Mouse (Mus musculus): Measurements from ENCODE around the gene Gsap. TPM values are rescaled to one million over a fixed set of nuclear protein-coding genes. Genes with fewer than 3 reads are reported as not detected.
"Not testable (repeated sequence)": the region's sequence is repeated elsewhere in the genome, so short reads cannot be mapped to it uniquely, and the experiment has no call there.

Gsap gene
- polyA plus RNA-seq, 2 experiments from 2014 or later, result 36.6 to 38.8 TPM

GRCm38 (mm10) chr5:21261202-21261844, 75.3 kb downstream of the Gsap start:
- no peak for ATAC-seq

- no peak for ATAC-seq
Measured at GRCm38 (mm10) chr5:21263202-21264055, 77.4 kb downstream of the Gsap start.

- no peak for ATAC-seq
Measured at GRCm38 (mm10) chr5:21264352-21265021, 78.4 kb downstream of the Gsap start.

GRCm38 (mm10) chr5:21265049-21265448, 79.0 kb downstream of the Gsap start:
- ATAC-seq, result peak; percentile 66

DNA sequence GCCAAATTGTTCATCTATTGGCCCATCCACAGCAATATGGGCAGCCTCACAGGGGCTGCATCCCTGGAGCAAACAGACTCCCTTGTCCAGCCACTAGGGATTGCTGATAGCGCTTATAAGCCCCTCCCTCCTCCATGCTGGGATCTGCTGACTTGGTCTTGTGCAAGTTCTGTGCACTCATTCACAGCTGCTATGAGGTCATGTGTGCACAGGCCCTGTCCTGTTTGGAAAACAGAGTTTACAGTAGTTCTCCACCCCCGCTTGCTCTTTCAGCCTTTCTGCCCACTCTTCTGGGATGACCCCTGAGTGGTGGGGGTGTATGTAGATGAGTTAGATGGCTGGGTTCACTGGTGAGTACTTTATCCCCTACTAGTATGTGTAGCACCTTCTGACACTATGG, 81.0 kb downstream of the Gsap start:
- ATAC-seq, result no peak

GRCm38 (mm10) chr5:21269446-21269845, 83.4 kb downstream of the Gsap start:
- ATAC-seq, result no peak

DNA sequence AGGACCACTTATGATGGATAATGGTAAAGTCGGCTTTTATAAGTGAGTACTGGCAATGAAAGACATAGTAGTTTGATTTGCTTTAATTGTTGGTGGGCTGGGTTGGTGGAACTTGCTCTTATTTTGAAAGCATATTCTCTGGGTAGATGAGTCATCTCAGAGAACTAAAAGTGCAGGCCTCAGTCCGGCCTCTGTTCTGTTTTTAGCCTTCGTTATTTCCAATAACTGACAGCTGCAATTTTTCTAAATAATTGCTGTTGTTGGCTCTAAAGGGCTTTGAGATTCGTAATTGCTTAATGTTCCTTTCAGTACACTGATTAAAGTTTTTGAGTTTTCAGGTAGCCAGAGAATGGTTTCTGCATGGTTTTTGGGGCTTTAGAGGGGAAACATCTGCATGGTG, 84.7 kb downstream of the Gsap start:
- ATAC-seq, result no peak

- ATAC-seq, result no peak
Measured at GRCm38 (mm10) chr5:21271386-21272354, 85.6 kb downstream of the Gsap start.

- ATAC-seq, result not testable (repeated sequence)
Measured at GRCm38 (mm10) chr5:21277685-21278084, 91.6 kb downstream of the Gsap start.

- ATAC-seq, result no peak
Measured at GRCm38 (mm10) chr5:21283356-21284062, 97.5 kb downstream of the Gsap start.

GRCm38 (mm10) chr5:21288658-21289435, 102.8 kb downstream of the Gsap start:
- ATAC-seq, result no peak

DNA sequence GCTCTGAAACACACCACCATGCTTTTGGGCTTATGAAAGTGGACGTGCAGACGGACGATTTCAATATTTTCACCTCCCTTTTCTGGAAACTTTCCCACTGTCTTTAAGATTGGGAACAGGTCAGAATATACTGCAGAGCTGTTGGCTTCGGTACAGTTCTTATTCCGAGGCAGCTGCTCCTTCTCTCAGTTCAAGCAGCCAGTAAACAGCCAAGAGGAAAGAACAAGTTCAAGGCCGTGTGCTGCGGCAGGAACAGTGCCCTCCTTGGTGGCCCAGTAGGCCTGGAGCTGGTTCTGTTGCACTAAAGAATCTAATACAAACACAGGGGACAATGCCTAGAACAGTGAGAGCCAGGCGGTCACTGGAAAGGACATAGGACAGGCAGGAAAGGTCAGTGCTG, 104.5 kb downstream of the Gsap start:
- ATAC-seq, result no peak

GRCm38 (mm10) chr5:21295683-21296082, 109.6 kb downstream of the Gsap start:
- no peak for ATAC-seq

- ATAC-seq, result no peak
Measured at GRCm38 (mm10) chr5:21299076-21299755, 113.2 kb downstream of the Gsap start.

GRCm38 (mm10) chr5:21300058-21300457, 114.0 kb downstream of the Gsap start:
- ATAC-seq, result no peak

- no peak for ATAC-seq
Measured at GRCm38 (mm10) chr5:21301011-21301410, 115.0 kb downstream of the Gsap start.

DNA sequence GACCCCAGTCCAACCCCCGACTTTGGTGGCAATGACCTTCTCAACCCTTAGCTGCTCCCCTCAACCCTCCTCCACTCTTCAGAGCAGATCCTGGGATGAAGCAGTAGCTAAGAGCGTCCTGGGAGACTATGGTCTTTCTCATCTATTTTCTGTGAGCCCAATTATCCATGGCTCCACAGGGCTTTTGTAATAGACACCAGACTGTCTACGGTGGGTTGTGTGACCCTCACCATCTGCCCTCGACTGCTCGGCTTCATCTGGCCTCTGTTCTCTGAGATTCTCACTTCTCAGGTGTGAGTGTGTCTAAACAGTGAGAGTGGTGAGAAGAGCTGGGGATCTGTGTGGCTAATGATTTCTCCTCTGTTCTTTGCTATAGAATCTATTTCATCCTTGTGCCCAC, 121.1 kb downstream of the Gsap start:
- ATAC-seq, result no peak

GRCm38 (mm10) chr5:21314696-21315095, 128.6 kb downstream of the Gsap start:
- no peak for ATAC-seq

GRCm38 (mm10) chr5:21320138-21320537, 134.1 kb downstream of the Gsap start:
- no peak for ATAC-seq

DNA sequence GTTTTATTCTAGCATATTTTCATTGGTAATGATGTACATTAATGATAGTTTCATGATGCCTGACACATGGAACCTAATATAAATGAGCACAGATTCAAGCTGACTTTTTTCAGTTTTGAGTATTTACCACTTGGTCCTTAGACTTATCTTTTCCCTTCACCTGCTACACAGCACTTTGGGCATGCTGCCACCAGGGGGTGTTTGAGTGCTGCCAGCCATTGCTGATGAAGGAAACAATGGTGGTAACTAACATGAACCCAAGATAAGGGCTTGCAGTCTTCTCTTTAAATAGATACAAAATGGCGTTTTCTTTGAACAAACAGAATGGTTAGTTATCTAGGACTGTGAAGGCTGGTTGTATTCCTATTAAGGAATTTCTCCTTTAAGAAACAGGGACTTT, 140.4 kb downstream of the Gsap start:
- peak; percentile 93 for ATAC-seq
